Mouse (Mus musculus): Measurements from ENCODE around the gene Ces2h. TPM values are rescaled to one million over a fixed set of nuclear protein-coding genes. Genes with fewer than 3 reads are reported as not detected.
"Not testable (repeated sequence)": the region's sequence is repeated elsewhere in the genome, so short reads cannot be mapped to it uniquely, and the experiment has no call there.

Gene Ces2h
- polyA plus RNA-seq, 1 experiment: not detected

DNA sequence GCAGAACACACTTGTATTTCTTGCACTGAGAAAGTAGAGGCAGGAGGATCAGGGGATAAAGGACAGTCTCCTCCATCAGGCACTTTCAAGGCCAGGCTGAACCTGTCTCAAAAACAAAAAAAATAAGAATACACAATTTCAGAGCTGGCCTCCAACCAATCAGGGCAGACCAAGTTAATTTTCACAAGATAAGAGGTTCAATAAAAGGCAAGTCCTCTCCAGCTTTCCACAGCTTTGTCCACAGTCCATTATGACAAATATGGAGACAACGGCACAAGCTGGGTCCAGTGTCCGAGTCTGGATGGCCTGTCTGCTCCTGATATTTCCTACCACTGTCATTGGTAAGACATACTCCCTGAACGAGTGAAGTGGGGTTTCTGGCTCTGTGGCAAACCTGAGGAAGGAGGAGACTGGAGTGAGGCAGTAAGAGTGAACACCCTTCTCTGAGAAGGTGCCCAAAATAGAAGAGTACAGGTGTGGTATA, 47.8 kb downstream of the Ces2h start, which contains the start of gene Ces3a:
Gene Ces3a (plus strand): TSS at position 231 of the 484 bp plus-strand sequence.
- no peak for DNase-seq
- Histone ChIP-seq H3K4me3 (replicated peaks; ENCODE audit: insufficient read depth, low read depth, low read length) (no peak within 1 kb of the TSS), H3K27ac (ENCODE audit: insufficient read depth, low read length) (no peak within 1 kb of the TSS), H3K27me3 (ENCODE audit: control insufficient read depth, insufficient read depth, low read length) (no peaks in the 10 kb centered on the region), H3K4me1 (ENCODE audit: control insufficient read depth, insufficient read depth, low read length) (no peaks in the 10 kb centered on the region)
- 70% methylated on average over 3 of the region's 3 CpGs for WGBS
- TF ChIP-seq POLR2A (IDR thresholded peaks at IDR 0.05; ENCODE audit: borderline replicate concordance, insufficient read depth, low read length) (no peak), CTCF (IDR thresholded peaks at IDR 0.05; ENCODE audit: borderline replicate concordance, insufficient read depth, low read depth, low read length) (no peak)

DNA sequence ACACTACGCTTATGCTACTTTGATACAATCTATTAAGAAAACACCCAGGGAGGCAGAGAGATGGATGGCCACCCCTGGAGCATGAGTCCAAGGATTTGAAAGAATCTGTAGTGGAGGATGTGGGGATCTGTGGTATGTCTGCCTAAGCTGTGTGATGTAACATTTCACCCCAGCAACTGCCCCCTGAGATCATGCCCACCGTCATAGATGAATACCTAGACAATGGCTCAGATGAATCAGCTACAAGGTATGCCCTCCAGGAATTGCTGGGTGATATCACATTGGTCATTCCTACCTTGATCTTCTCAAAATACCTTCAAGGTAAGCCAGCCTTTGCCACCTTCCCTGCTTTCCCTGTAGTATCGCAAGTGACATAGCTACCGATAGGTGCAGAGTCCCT, 55.6 kb downstream of the Ces2h start:
- Histone ChIP-seq H3K4me3 (replicated peaks; ENCODE audit: insufficient read depth, low read depth, low read length) (no peak overlapping the region), H3K27me3 (ENCODE audit: control insufficient read depth, insufficient read depth, low read length) (no peaks in the 10 kb centered on the region), H3K27ac (ENCODE audit: insufficient read depth, low read length) (no peak overlapping the region), H3K4me1 (ENCODE audit: control insufficient read depth, insufficient read depth, low read length) (no peaks in the 10 kb centered on the region)
- TF ChIP-seq CTCF (IDR thresholded peaks at IDR 0.05; ENCODE audit: borderline replicate concordance, insufficient read depth, low read depth, low read length): no peak
- no peak for DNase-seq
- 94% methylated on average over 4 of the region's 4 CpGs for WGBS

DNA sequence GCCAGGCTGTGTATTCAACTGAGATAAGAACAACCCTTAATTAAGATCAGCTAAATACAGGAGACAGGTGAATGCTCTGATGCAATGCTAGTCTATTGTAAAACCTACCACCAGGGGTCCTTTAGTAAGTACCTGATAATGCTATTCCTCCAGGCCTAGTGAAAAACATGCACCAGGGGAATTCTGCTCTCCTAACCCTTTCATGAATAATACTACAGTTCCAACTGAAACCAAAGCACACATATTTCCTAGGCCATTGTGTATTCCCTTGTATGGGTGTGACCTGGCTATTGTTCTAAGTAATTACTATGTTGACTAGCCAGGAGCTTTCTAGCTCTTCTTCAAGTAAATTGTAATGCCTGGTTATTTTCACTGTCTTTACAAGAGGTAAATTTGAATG, 59.4 kb downstream of the Ces2h start:
- TF ChIP-seq POLR2A (IDR thresholded peaks at IDR 0.05; ENCODE audit: borderline replicate concordance, insufficient read depth, low read length) (no peak), CTCF (IDR thresholded peaks at IDR 0.05; ENCODE audit: borderline replicate concordance, insufficient read depth, low read depth, low read length) (no peak)
- H3K4me1 ChIP-seq (ENCODE audit: control insufficient read depth, insufficient read depth, low read length): no peaks in the 10 kb centered on the region
- no peaks in the 10 kb centered on the region for H3K27me3 ChIP-seq (ENCODE audit: control insufficient read depth, insufficient read depth, low read length)
- no peak overlapping the region for H3K4me3 ChIP-seq (replicated peaks; ENCODE audit: insufficient read depth, low read depth, low read length)
- DNase-seq: no peak
- no peak overlapping the region for H3K27ac ChIP-seq (ENCODE audit: insufficient read depth, low read length)

DNA sequence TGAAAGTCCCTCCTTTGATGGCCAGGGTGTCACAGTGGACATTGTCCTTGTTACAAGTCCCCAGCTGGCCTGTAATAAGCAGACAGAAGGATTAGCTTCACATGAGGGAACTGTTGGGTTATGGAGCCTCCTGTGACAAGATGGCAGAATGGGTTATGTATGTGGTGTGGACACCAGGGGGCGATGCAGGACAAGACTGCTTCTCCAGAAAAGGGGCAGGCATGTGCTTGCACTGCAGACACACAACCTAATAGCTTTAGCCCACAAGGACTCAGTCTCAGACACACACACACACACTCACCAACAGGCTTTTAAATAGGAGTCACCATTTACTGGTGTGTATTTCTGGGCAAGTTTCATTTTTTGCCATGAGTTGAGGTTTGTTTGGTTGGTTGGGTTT, 66.1 kb downstream of the Ces2h start:
- no peak overlapping the region for H3K27ac ChIP-seq (ENCODE audit: insufficient read depth, low read length)
- no peaks in the 10 kb centered on the region for H3K27me3 ChIP-seq (ENCODE audit: control insufficient read depth, insufficient read depth, low read length)
- WGBS: 5% methylated on average over 1 of the region's 1 CpGs
- DNase-seq: no peak
- H3K4me3 ChIP-seq (replicated peaks; ENCODE audit: insufficient read depth, low read depth, low read length): no peak overlapping the region
- TF ChIP-seq CTCF (IDR thresholded peaks at IDR 0.05; ENCODE audit: borderline replicate concordance, insufficient read depth, low read depth, low read length) (peak; percentile 21; the same call in 1 of the 2 replicates), POLR2A (IDR thresholded peaks at IDR 0.05; ENCODE audit: borderline replicate concordance, insufficient read depth, low read length) (no peak)
- no peaks in the 10 kb centered on the region for H3K4me1 ChIP-seq (ENCODE audit: control insufficient read depth, insufficient read depth, low read length)

DNA sequence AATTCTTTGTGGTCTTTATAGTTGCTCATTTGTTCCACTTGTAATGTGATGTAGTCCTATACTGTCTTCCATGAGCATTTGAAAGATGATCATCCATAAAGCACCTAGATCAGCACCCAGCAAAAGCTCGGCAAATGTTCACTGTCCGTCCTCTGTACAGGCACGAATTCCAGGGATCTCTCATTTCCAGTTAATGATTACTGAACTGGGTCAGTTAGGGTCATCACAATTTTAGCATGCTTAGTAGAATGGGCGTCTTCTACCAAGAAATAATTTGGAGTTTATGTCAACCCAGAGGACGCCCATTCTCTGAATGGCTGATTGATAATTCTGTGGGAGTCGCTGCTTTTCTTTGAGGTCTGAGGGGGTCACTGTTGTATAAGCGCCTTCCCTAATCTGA, 67.3 kb downstream of the Ces2h start:
- not testable (repeated sequence) for H3K4me3 ChIP-seq (replicated peaks; ENCODE audit: insufficient read depth, low read depth, low read length); H3K4me1 ChIP-seq (ENCODE audit: control insufficient read depth, insufficient read depth, low read length); H3K27me3 ChIP-seq (ENCODE audit: control insufficient read depth, insufficient read depth, low read length); DNase-seq; H3K27ac ChIP-seq (ENCODE audit: insufficient read depth, low read length)
- WGBS: 82% methylated on average over 7 of the region's 7 CpGs

DNA sequence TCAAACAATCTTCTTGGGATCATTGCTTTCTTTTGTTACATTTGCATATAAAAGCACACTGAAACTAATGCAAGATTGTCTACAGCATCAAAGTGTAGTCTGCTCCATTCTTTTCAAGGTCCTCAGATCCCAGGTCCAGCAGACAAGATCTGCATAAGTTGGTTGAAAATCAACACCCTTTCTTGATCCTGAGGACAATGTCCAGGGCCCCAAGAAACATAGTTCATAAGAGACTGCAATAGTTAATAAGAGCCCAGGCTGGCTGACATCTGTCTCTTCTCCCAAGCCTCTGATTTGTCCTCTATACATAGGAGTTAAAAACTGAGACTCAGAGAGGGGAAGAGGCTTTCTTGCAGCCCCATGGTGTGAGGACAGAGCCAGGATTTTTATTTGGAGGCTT, 68.3 kb downstream of the Ces2h start:
- Histone ChIP-seq H3K27me3 (ENCODE audit: control insufficient read depth, insufficient read depth, low read length) (no peaks in the 10 kb centered on the region), H3K4me3 (replicated peaks; ENCODE audit: insufficient read depth, low read depth, low read length) (no peak overlapping the region), H3K27ac (ENCODE audit: insufficient read depth, low read length) (no peak overlapping the region), H3K4me1 (ENCODE audit: control insufficient read depth, insufficient read depth, low read length) (no peaks in the 10 kb centered on the region)
- TF ChIP-seq POLR2A (IDR thresholded peaks at IDR 0.05; ENCODE audit: borderline replicate concordance, insufficient read depth, low read length) (no peak), CTCF (IDR thresholded peaks at IDR 0.05; ENCODE audit: borderline replicate concordance, insufficient read depth, low read depth, low read length) (no peak)
- no peak for DNase-seq

Other genes with a start within 250 kb of the Ces2h start
- gene Ces2b, start 169.3 kb upstream of the Ces2h start, polyA plus RNA-seq (2012; rRNA removed): 0.06 TPM in 1 of 2 replicates, not detected in the other
- not detected in 2 replicates for gene Ces2c, start 153.8 kb upstream of the Ces2h start, polyA plus RNA-seq (2012; rRNA removed)
- gene Ces2e, start 74.6 kb upstream of the Ces2h start, polyA plus RNA-seq (2012; rRNA removed): 0.08 TPM in 2 replicates
- gene Ces2f, start 53.5 kb upstream of the Ces2h start, polyA plus RNA-seq (2012; rRNA removed): not detected in 2 replicates
- gene Ces2g, start 39.1 kb upstream of the Ces2h start, polyA plus RNA-seq (2012; rRNA removed): 0.10 TPM in 2 replicates
- gene Ces3a, start 47.7 kb downstream of the Ces2h start, polyA plus RNA-seq (2012; rRNA removed): not detected in 2 replicates
- gene Ces3b, start 82.9 kb downstream of the Ces2h start, polyA plus RNA-seq (2012; rRNA removed): not detected in 2 replicates
- 0.07 TPM in 1 of 2 replicates, not detected in the other for gene Ces4a, start 130.9 kb downstream of the Ces2h start, polyA plus RNA-seq (2012; rRNA removed)
- gene Cbfb, start 169.8 kb downstream of the Ces2h start, polyA plus RNA-seq (2012; rRNA removed): 14.5 and 15.1 TPM in 2 replicates
- 34.9 and 36.4 TPM in 2 replicates for gene D230025D16Rik, start 224.3 kb downstream of the Ces2h start, polyA plus RNA-seq (2012; rRNA removed)